Mouse (Mus musculus) activated CD4-positive, CD25-positive, alpha-beta regulatory T cell, adult 9 weeks (primary cell): Measurements from ENCODE around the gene Efcab10. TPM values are rescaled to one million over a fixed set of nuclear protein-coding genes. Genes with fewer than 3 reads are reported as not detected.

Experiments used
- polyA plus RNA-seq: library from polyadenylated mRNA; unstranded; fragments of 100-300 nt; shearing (Covaris generic); gene quantifications from one replicate; pipeline ENCODE4 v1.2.1, GENCODE M21; 2017

Efcab10 gene
- not detected for polyA plus RNA-seq

DNA sequence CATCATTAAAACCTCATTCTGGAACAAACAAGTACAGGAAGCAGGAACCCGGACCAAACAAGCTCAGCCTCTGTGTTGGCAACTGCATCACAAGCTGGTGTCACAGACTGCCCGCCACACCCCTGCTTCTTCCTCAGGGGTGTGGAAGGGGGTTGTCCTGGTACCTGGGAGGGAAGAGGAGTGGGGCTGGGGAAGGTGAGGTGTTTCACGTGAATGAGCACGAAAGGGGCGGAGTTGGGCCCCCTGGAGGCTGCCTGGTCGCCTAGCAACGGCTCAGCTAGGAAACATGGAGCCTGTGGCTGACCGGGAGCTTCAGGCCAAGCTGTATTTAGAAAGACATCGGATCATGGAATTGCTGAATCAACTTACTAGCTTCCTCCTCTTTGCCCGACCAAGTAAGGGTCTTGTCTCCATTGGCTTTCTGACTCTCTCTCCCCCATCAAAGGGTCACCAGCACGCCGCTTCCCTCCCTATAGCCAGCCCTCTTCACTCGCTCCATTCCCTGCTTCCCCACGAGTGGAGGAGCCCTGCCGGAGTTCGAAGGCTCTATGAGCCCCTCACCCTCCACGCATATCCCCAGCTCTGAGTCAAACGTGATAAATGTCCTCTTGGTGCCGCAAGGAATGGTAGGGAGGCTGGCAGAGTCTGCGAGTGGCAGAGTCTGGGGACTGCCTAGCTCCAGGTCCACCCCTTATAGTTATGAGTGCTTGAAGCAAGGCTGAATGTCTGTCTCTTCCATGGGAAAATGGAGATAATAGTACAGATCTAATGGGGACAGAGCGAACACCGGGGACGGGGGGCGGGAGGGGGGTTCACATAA is at the start of gene Efcab10:
Gene Efcab10, plus strand, starts transcription at position 51 of the 820 bp plus-strand sequence.

DNA sequence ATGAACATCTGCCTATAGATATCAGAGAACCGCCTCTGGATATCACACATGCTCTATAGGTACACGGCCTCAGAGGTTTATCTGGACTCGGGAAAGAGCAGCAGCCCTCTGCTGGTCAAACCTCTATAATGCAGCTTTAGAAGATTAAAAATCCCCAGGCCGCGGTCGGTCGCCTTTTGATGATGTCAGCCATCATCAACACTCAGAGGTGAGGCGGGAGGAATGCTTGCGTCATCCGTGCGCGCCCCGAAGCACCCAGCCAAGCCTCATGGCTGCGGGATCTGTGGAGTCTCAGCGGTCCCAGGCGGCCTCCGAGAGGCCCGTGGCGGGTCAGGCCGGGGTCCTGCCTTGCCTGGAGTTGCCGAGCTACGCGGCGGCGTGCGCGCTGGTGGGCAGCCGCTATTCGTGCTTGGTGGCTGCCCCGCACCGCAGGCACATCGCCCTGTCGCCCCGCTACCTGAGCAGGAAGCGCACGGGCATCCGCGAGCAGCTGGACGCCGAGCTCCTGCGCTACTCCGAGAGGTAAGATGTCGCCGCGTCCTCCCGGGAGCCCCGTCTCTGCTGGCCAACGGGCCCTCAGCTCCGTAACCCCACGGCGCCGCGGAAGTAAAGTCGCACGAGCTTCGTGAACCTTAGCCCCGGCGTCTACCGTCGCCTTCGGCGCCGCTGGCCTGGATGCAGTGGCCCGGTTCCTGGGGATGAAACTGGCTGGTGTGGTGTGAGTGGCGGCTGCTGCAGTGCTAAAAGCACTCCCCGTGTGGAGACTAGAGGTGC is 34.9 kb downstream of the Efcab10 start, which contains the start of gene Twistnb:
Gene Twistnb, plus strand, starts transcription at position 249 of the 774 bp plus-strand sequence.

Other genes with a start within 250 kb of the Efcab10 start
- 106 TPM for gene Atxn7l1, start 247.2 kb upstream of the Efcab10 start, polyA plus RNA-seq
- 40.6 TPM for gene Twistnb, start 34.8 kb downstream of the Efcab10 start, polyA plus RNA-seq